Mouse (Mus musculus) stomach, embryonic 16.5 days (tissue): ENCODE results near the gene Tmem189. TPM values are rescaled to one million over a fixed set of nuclear protein-coding genes. Genes with fewer than 3 reads are reported as not detected.

Experiments used
- ATAC-seq: fragments of 200-750 bp; cut with Nextera tagmentation; 2 replicates; pipeline ENCODE4 v1.8.0; 2017; ENCODE audit warnings: moderate number of reproducible peaks, moderate TSS enrichment; ENCODE audit not compliant: insufficient read depth, low FRiP score
- H3K27ac ChIP-seq: fragments of 300-500 bp; sonication (generic); 2 replicates; pipeline ENCODE4 v1.5.1; 2014; ENCODE audit warnings: low read length
- H3K27me3 ChIP-seq: fragments of 300-500 bp; sonication (generic); 2 replicates; pipeline ENCODE4 v1.6.1; 2014; ENCODE audit warnings: low read length, control low read depth, mixed read lengths; ENCODE audit not compliant: control insufficient read depth, insufficient read depth
- H3K36me3 ChIP-seq: fragments of 300-500 bp; sonication (generic); 2 replicates; pipeline ENCODE4 v1.6.1; 2014; ENCODE audit warnings: low read length; ENCODE audit not compliant: control insufficient read depth, insufficient read depth
- H3K4me1 ChIP-seq: fragments of 300-500 bp; sonication (generic); 2 replicates; pipeline ENCODE4 v1.6.1; 2014; ENCODE audit warnings: low read length, control low read depth, mixed read lengths; ENCODE audit not compliant: control insufficient read depth, insufficient read depth
- H3K4me2 ChIP-seq: fragments of 300-500 bp; sonication (generic); 2 replicates; pipeline ENCODE4 v1.6.1; 2014; ENCODE audit warnings: low read depth, low read length, mixed read lengths
- H3K4me3 ChIP-seq: fragments of 300-500 bp; sonication (generic); replicated peaks from 2 replicates; pipeline ENCODE4 v1.5.1; 2014; ENCODE audit warnings: mild to moderate bottlenecking, low read length
- H3K9ac ChIP-seq: fragments of 300-500 bp; sonication (generic); 2 replicates; pipeline ENCODE4 v1.6.1; 2014; ENCODE audit warnings: low read length
- H3K9me3 ChIP-seq: fragments of 300-500 bp; sonication (generic); replicated peaks from 2 replicates; pipeline ENCODE4 v1.6.1; 2016; ENCODE audit warnings: low read length, control low read depth; ENCODE audit not compliant: control insufficient read depth
- WGBS: fragments of 180-500 bp; shearing (Covaris S2); extraction: QIAGEN DNeasy Blood & Tissue Kit; methylation state at CpG from one replicate; pipeline ENCODE4 v1.1.7; 2014; 5-methylcytosine and 5-hydroxymethylcytosine counted together
- polyA plus RNA-seq: library from polyadenylated mRNA; unstranded; fragments of >200 nt; fragmentation: Nextera tagmentation; extraction: Ambion mirVana; gene quantifications from 2 replicates; pipeline ENCODE4 v1.2.1, GENCODE M21; 2015

Gene Tmem189
- polyA plus RNA-seq, 1 experiment from 2014 or later = 35.7 TPM

- H3K4me2 ChIP-seq = no peak overlapping the region
- H3K27me3 ChIP-seq = no peaks in the 10 kb centered on the region
- WGBS = 79% methylated on average over 1 of the region's 1 CpGs
- no peaks in the 10 kb centered on the region for H3K36me3 ChIP-seq
- no peaks in the 10 kb centered on the region for H3K9me3 ChIP-seq
- H3K4me1 ChIP-seq = peaks cover 16% of the 10 kb centered on the region
- H3K27ac ChIP-seq = no peak overlapping the region
- H3K9ac ChIP-seq = no peak overlapping the region
- no peak for ATAC-seq
- no peak overlapping the region for H3K4me3 ChIP-seq
Observed at GRCm38 (mm10) chr2:167694244-167694643, 4.6 kb upstream of the Tmem189 start.

- Histone ChIP-seq H3K9ac (no peak overlapping the region), H3K27ac (no peak overlapping the region), H3K4me3 (no peak overlapping the region), H3K36me3 (no peaks in the 10 kb centered on the region), H3K4me1 (peaks cover 16% of the 10 kb centered on the region), H3K9me3 (no peaks in the 10 kb centered on the region), H3K27me3 (no peaks in the 10 kb centered on the region), H3K4me2 (no peak overlapping the region)
- 84% methylated on average over 2 of the region's 2 CpGs for WGBS
- ATAC-seq = no peak
Observed at GRCm38 (mm10) chr2:167693540-167693939, 3.9 kb upstream of the Tmem189 start.

GRCm38 (mm10) chr2:167692831-167693230 lies 3.2 kb upstream of the Tmem189 start:
- Histone ChIP-seq H3K4me2 (no peak overlapping the region), H3K4me3 (no peak overlapping the region), H3K27me3 (no peaks in the 10 kb centered on the region), H3K4me1 (peaks cover 22% of the 10 kb centered on the region), H3K27ac (no peak overlapping the region), H3K36me3 (no peaks in the 10 kb centered on the region), H3K9ac (no peak overlapping the region), H3K9me3 (no peaks in the 10 kb centered on the region)
- ATAC-seq = no peak
- WGBS = 57% methylated on average over 3 of the region's 3 CpGs

- Histone ChIP-seq H3K9me3 (no peaks in the 10 kb centered on the region), H3K4me2 (peak overlapping the region; percentile 90), H3K9ac (peak overlapping the region; percentile 75), H3K27ac (no peak overlapping the region), H3K27me3 (no peaks in the 10 kb centered on the region), H3K4me3 (peak overlapping the region; percentile 80; the same call in 1 of the 2 replicates), H3K36me3 (no peaks in the 10 kb centered on the region), H3K4me1 (peaks cover 22% of the 10 kb centered on the region)
- WGBS = 84% methylated on average over 14 of the region's 14 CpGs
- ATAC-seq = no peak
Observed at GRCm38 (mm10) chr2:167691871-167692661, 2.4 kb upstream of the Tmem189 start.

GRCm38 (mm10) chr2:167691410-167691809 lies 1.8 kb upstream of the Tmem189 start:
- Histone ChIP-seq H3K27ac (peak overlapping the region; percentile 38; the same call in 1 of the 2 replicates), H3K27me3 (no peaks in the 10 kb centered on the region), H3K9ac (peak overlapping the region; percentile 75), H3K4me2 (peak overlapping the region; percentile 90), H3K4me3 (peak overlapping the region; percentile 80), H3K4me1 (peaks cover 22% of the 10 kb centered on the region), H3K9me3 (no peaks in the 10 kb centered on the region), H3K36me3 (no peaks in the 10 kb centered on the region)
- no peak for ATAC-seq
- WGBS = 93% methylated on average over 6 of the region's 6 CpGs

DNA sequence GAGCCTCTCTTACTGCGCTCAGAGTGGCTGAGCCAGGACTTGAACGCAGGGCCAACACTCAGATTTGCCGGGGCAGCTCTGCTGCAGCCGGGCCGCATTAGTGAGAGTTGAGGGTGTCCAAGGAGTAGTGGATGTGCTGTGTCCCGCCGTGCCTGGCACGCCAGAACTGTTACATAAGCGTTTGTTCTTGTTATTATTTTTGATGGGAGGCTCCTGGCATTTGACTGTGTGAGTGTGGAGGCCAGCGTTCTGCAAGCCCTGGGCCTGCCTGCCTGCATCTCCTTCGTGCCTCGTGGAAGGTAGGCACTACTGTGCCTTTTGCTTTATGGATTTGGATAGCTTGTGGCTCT lies 1.3 kb upstream of the Tmem189 start:
- H3K4me2 ChIP-seq = peak overlapping the region; percentile 90
- ATAC-seq = no peak
- peak overlapping the region; percentile 80 for H3K4me3 ChIP-seq
- peaks cover 22% of the 10 kb centered on the region for H3K4me1 ChIP-seq
- H3K27ac ChIP-seq = peak overlapping the region; percentile 38; the same call in 1 of the 2 replicates
- peak overlapping the region; percentile 75 for H3K9ac ChIP-seq
- no peaks in the 10 kb centered on the region for H3K36me3 ChIP-seq
- no peaks in the 10 kb centered on the region for H3K9me3 ChIP-seq
- no peaks in the 10 kb centered on the region for H3K27me3 ChIP-seq
- 69% methylated on average over 12 of the region's 12 CpGs for WGBS

- peaks cover 22% of the 10 kb centered on the region for H3K4me1 ChIP-seq
- no peaks in the 10 kb centered on the region for H3K27me3 ChIP-seq
- H3K4me2 ChIP-seq = peak overlapping the region; percentile 90
- H3K27ac ChIP-seq = peak overlapping the region; percentile 38; the same call in 1 of the 2 replicates
- WGBS = 44% methylated on average over 15 of the region's 15 CpGs
- H3K9me3 ChIP-seq = no peaks in the 10 kb centered on the region
- ATAC-seq = no peak
- H3K4me3 ChIP-seq = peak overlapping the region; percentile 80
- peak overlapping the region; percentile 94 for H3K9ac ChIP-seq
- H3K36me3 ChIP-seq = no peaks in the 10 kb centered on the region
Observed at GRCm38 (mm10) chr2:167690219-167690961, 768 bp upstream of the Tmem189 start.

DNA sequence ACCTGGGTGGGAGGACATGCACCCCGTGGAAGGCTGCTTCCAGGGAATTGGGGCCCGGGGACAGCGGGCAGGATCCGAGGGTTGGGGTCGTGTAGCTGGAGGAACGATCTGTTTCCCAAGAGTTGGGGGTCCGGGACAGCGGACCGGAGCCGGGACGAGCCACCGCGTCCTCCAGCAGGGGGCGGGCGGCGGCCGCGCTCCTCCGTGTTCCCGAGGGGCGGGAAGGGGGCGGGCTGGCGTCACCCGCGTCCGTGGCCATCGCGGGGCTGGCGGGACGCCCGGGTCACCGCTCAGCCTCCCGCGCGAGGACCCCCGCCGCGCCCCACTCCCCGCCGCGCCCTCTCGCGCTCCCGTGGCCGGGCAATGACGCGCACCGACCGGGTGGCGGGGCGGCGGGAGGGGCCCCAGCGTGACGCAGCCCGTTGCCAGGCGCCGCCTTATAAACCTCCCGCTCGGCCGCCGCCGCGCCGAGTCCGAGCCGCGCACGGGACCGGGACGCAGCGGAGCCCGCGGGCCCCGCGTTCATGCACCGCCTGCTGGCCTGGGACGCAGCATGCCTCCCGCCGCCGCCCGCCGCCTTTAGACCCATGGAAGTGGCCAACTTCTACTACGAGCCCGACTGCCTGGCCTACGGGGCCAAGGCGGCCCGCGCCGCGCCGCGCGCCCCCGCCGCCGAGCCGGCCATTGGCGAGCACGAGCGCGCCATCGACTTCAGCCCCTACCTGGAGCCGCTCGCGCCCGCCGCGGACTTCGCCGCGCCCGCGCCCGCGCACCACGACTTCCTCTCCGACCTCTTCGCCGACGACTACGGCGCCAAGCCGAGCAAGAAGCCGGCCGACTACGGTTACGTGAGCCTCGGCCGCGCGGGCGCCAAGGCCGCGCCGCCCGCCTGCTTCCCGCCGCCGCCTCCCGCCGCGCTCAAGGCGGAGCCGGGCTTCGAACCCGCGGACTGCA lies 847 bp downstream of the Tmem189 start, which contains the start of gene Cebpb:
TSS of gene Cebpb (plus strand) at position 418 of the 954 bp plus-strand sequence.
- under 1% methylated on average over 111 of the region's 147 CpGs for WGBS
- no peaks in the 10 kb centered on the region for H3K9me3 ChIP-seq
- no peaks in the 10 kb centered on the region for H3K36me3 ChIP-seq
- H3K4me3 ChIP-seq = peak within 1 kb of the TSS; percentile 80
- H3K9ac ChIP-seq = peak within 1 kb of the TSS; percentile 94
- H3K4me2 ChIP-seq = peak within 1 kb of the TSS; percentile 90
- H3K27me3 ChIP-seq = no peaks in the 10 kb centered on the region
- peak within 1 kb of the TSS; percentile 90 for H3K27ac ChIP-seq
- ATAC-seq = peak; percentile 82
- peaks cover 22% of the 10 kb centered on the region for H3K4me1 ChIP-seq
